Mouse (Mus musculus) forebrain, postnatal 0 days (tissue): ENCODE results near the gene 1700008O03Rik. TPM values are rescaled to one million over a fixed set of nuclear protein-coding genes. Genes with fewer than 3 reads are reported as not detected.

Experiments used
- ATAC-seq: fragments of 200-750 bp; cut with Nextera tagmentation; 2 replicates; pipeline ENCODE4 v1.8.0; 2017; ENCODE audit warnings: mild to moderate bottlenecking, moderate library complexity
- DNase-seq: peaks from one replicate; pipeline ENCODE4 v3.0.0-alpha.2; 2015
- H3K27ac ChIP-seq: fragments of 300-500 bp; sonication (generic); 2 replicates; pipeline ENCODE4 v1.5.1; 2014; ENCODE audit warnings: low read depth, mild to moderate bottlenecking, antibody characterized with exemption, low read length, moderate library complexity, mixed read lengths
- H3K27me3 ChIP-seq: fragments of 300-500 bp; sonication (generic); 2 replicates; pipeline ENCODE4 v1.6.1; 2014; ENCODE audit warnings: mild to moderate bottlenecking, low read length, mixed read lengths; ENCODE audit not compliant: insufficient read depth
- H3K36me3 ChIP-seq: fragments of 300-500 bp; sonication (generic); 2 replicates; pipeline ENCODE4 v1.6.1; 2014; ENCODE audit warnings: mild to moderate bottlenecking, moderate library complexity; ENCODE audit not compliant: insufficient read depth
- H3K4me1 ChIP-seq: fragments of 300-500 bp; sonication (generic); 2 replicates; pipeline ENCODE4 v1.6.1; 2014; ENCODE audit warnings: antibody characterized with exemption; ENCODE audit not compliant: insufficient read depth
- H3K4me2 ChIP-seq: fragments of 300-500 bp; sonication (generic); 2 replicates; pipeline ENCODE4 v1.6.1; 2014; ENCODE audit warnings: low read depth, mild to moderate bottlenecking, moderate library complexity
- H3K4me3 ChIP-seq: fragments of 300-500 bp; sonication (generic); 2 replicates; pipeline ENCODE4 v1.5.1; 2014; ENCODE audit warnings: low read depth, low read length, mixed read lengths
- H3K9ac ChIP-seq: fragments of 300-500 bp; sonication (generic); 2 replicates; pipeline ENCODE4 v1.6.1; 2014; ENCODE audit warnings: mild to moderate bottlenecking
- H3K9me3 ChIP-seq: fragments of 300-500 bp; sonication (generic); 2 replicates; pipeline ENCODE4 v1.6.1; 2016; ENCODE audit warnings: low read length
- CTCF ChIP-seq: sonication (generic); IDR thresholded peaks from 2 replicates; pipeline ENCODE4 v1.5.1; 2016; ENCODE audit warnings: antibody characterized with exemption, control low read depth, low read depth
- WGBS: fragments of 180-500 bp; shearing (Covaris S2); extraction: QIAGEN DNeasy Blood & Tissue Kit; methylation state at CpG from one replicate; pipeline ENCODE4 v1.1.7; 2014; 5-methylcytosine and 5-hydroxymethylcytosine counted together
- polyA plus RNA-seq: library from polyadenylated mRNA; unstranded; fragments of >200 nt; fragmentation: Nextera tagmentation; extraction: Ambion mirVana; gene quantifications from 2 replicates; pipeline ENCODE4 v1.2.1, GENCODE M21; 2015
- total RNA-seq: library from RNA; depleted of rRNA; stranded (reverse); fragments of >200 nt; gene quantifications from 2 replicates; pipeline ENCODE4 v1.2.3, GENCODE M21; 2014

1700008O03Rik gene
- total and polyA plus RNA-seq, 2 experiments from 2014 or later: 3.5 to 7.3 TPM

- H3K27me3 ChIP-seq: no peaks in the 10 kb centered on the region
- peaks cover 11% of the 10 kb centered on the region; the same call in 1 of the 2 replicates for H3K4me1 ChIP-seq
- peak; percentile 90 for ATAC-seq
- H3K27ac ChIP-seq: peak overlapping the region; percentile 85
- peak; percentile 87 for DNase-seq
- 2% methylated on average over 41 of the region's 54 CpGs for WGBS
- peak overlapping the region; percentile 84 for H3K9ac ChIP-seq
- H3K9me3 ChIP-seq: no peaks in the 10 kb centered on the region
- TF ChIP-seq CTCF: no peak
- peak overlapping the region; percentile 70 for H3K4me3 ChIP-seq
- peaks cover 19% of the 10 kb centered on the region for H3K36me3 ChIP-seq
- peak overlapping the region; percentile 88 for H3K4me2 ChIP-seq
Observed at GRCm38 (mm10) chr7:44336046-44337021, 49.3 kb downstream of the 1700008O03Rik start.

GRCm38 (mm10) chr7:44335031-44335878 lies 50.4 kb downstream of the 1700008O03Rik start:
- Histone ChIP-seq H3K36me3 (peaks cover 22% of the 10 kb centered on the region), H3K9me3 (no peaks in the 10 kb centered on the region), H3K9ac (peak overlapping the region; percentile 84), H3K4me1 (peaks cover 11% of the 10 kb centered on the region; the same call in 1 of the 2 replicates), H3K4me3 (peak overlapping the region; percentile 70), H3K27me3 (no peaks in the 10 kb centered on the region), H3K27ac (peak overlapping the region; percentile 85), H3K4me2 (peak overlapping the region; percentile 88)
- peak; percentile 69 for ATAC-seq
- DNase-seq: peak; percentile 84
- WGBS: 7% methylated on average over 20 of the region's 40 CpGs
- TF ChIP-seq CTCF: no peak

GRCm38 (mm10) chr7:44334139-44334538 lies 51.5 kb downstream of the 1700008O03Rik start:
- ATAC-seq (no peak), DNase-seq (no peak)
- TF ChIP-seq CTCF: no peak
- Histone ChIP-seq H3K4me3 (no peak overlapping the region), H3K4me1 (peaks cover 11% of the 10 kb centered on the region; the same call in 1 of the 2 replicates), H3K27me3 (no peaks in the 10 kb centered on the region), H3K9me3 (no peaks in the 10 kb centered on the region), H3K36me3 (peaks cover 26% of the 10 kb centered on the region), H3K9ac (no peak overlapping the region), H3K27ac (no peak overlapping the region), H3K4me2 (no peak overlapping the region)
- 71% methylated on average over 14 of the region's 14 CpGs for WGBS

GRCm38 (mm10) chr7:44332336-44332735 lies 53.3 kb downstream of the 1700008O03Rik start:
- no peak for DNase-seq
- peaks cover 37% of the 10 kb centered on the region for H3K36me3 ChIP-seq
- no peak overlapping the region for H3K4me3 ChIP-seq
- H3K9ac ChIP-seq: no peak overlapping the region
- H3K27me3 ChIP-seq: no peaks in the 10 kb centered on the region
- no peak for TF ChIP-seq CTCF
- 75% methylated on average over 3 of the region's 3 CpGs for WGBS
- H3K4me2 ChIP-seq: no peak overlapping the region
- H3K9me3 ChIP-seq: no peaks in the 10 kb centered on the region
- no peak for ATAC-seq
- H3K4me1 ChIP-seq: peaks cover 10% of the 10 kb centered on the region; the same call in 1 of the 2 replicates
- no peak overlapping the region for H3K27ac ChIP-seq

- H3K36me3 ChIP-seq: peaks cover 71% of the 10 kb centered on the region
- ATAC-seq: no peak
Observed at GRCm38 (mm10) chr7:44326614-44327013, 59.0 kb downstream of the 1700008O03Rik start.

GRCm38 (mm10) chr7:44322290-44322689 lies 63.3 kb downstream of the 1700008O03Rik start:
- no peak overlapping the region for H3K4me2 ChIP-seq
- no peaks in the 10 kb centered on the region for H3K9me3 ChIP-seq
- H3K27me3 ChIP-seq: no peaks in the 10 kb centered on the region
- H3K4me3 ChIP-seq: no peak overlapping the region
- H3K36me3 ChIP-seq: peaks cover 79% of the 10 kb centered on the region
- H3K9ac ChIP-seq: no peak overlapping the region
- TF ChIP-seq CTCF: no peak
- H3K27ac ChIP-seq: no peak overlapping the region
- DNase-seq (no peak), ATAC-seq (no peak)
- no peaks in the 10 kb centered on the region for H3K4me1 ChIP-seq
- 63% methylated on average over 1 of the region's 1 CpGs for WGBS

More at GRCm38 (mm10) chr7:44326614-44327013, 59.0 kb downstream of the 1700008O03Rik start:
- Histone ChIP-seq H3K4me3 (no peak overlapping the region), H3K9ac (no peak overlapping the region), H3K27me3 (no peaks in the 10 kb centered on the region), H3K9me3 (no peaks in the 10 kb centered on the region), H3K27ac (no peak overlapping the region), H3K4me2 (no peak overlapping the region), H3K4me1 (no peaks in the 10 kb centered on the region)
- 80% methylated on average over 6 of the region's 6 CpGs for WGBS
- TF ChIP-seq CTCF: no peak
- no peak for DNase-seq
